Mouse (Mus musculus): ENCODE data around the gene F13b. TPM values are rescaled to one million over a fixed set of nuclear protein-coding genes. Genes with fewer than 3 reads are reported as not detected.
A peak's percentile ranks its signal among the peaks of the same experiment; 100 is the strongest.

The F13b gene
- total and polyA plus RNA-seq, 3 experiments = not detected

DNA sequence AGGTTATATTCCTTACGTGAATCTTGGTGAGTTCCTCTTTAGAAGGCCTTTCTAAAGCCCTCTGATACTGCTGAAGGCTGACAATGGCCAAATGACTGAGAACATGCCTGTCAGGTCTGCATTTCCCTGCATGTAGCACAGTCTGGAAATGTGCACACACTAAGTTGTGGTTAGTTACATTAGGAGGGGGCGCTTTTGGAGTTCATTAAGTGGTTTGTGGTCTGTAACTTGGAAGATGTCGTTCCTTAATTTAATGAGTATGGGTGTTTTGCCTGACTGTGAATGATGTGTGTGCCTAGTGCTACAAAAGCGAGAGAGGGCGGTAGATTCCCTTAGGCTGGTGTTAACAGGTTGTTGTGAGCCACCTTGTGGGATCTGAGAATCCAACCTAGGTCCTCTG lies 40.7 kb upstream of the F13b start:
- in situ Hi-C loops (cut with MboI; ENCODE audit: low pct_ligation_motif_present, low pct_unique_long_range_greater_than_20kb, low sequenced_read_pairs) (no loop called here), dilution Hi-C loops (cut with MboI; ENCODE audit: extremely low pct_ligation_motif_present, extremely low pct_unique_long_range_greater_than_20kb, low sequenced_read_pairs) (no loop called here)
- TF ChIP-seq RAD21 (IDR thresholded peaks at IDR 0.05; ENCODE audit: low read depth, low read length) = no peak
- TF ChIP-seq PAX5 (IDR thresholded peaks at IDR 0.05; ENCODE audit: low read length) = no peak
- no peak for TF ChIP-seq TBP (conservative IDR thresholded peaks at IDR 0.05; ENCODE audit: low read depth, low read length)
- no peak for TF ChIP-seq BHLHE40 (IDR thresholded peaks at IDR 0.05; ENCODE audit: low read depth, low read length)
- TF ChIP-seq RCOR1 (conservative IDR thresholded peaks at IDR 0.05; ENCODE audit: low read depth, low read length) = no peak
- TF ChIP-seq POLR2A (IDR thresholded peaks at IDR 0.05; ENCODE audit: low read depth, low read length) = no peak
- Histone ChIP-seq H3K9me3 (replicated peaks; ENCODE audit: low read length) (no peaks in the 10 kb centered on the region), H3K4me1 (ENCODE audit: control insufficient read depth in 1 of 2, insufficient read depth in 2 of 2) (peaks cover 4 to 33% of the 10 kb centered on the region in 2 experiments; a peak in 3 of 4 replicates), H3K27ac (ENCODE audit: insufficient read depth, low read depth) (no peak overlapping the region), H3K79me2 (replicated peaks; ENCODE audit: control insufficient read depth, extremely low read depth, insufficient read depth, poor library complexity, severe bottlenecking) (peaks cover 9% of the 10 kb centered on the region), H3K36me3 (replicated peaks in 1 of 2; ENCODE audit: control insufficient read depth in 1 of 2, insufficient read depth in 1 of 2, low read length in 1 of 2) (peaks cover 32 to 76% of the 10 kb centered on the region in 2 experiments), H3K27me3 (replicated peaks) (no peaks in the 10 kb centered on the region), H3K9ac (ENCODE audit: insufficient read depth, low read depth) (no peak overlapping the region), H3K4me2 (ENCODE audit: insufficient read depth, low read depth, poor library complexity, severe bottlenecking) (peak overlapping the region; percentile 13; the same call in 1 of the 2 replicates), H3K4me3 (replicated peaks in 1 of 3; ENCODE audit: low read depth in 2 of 3, low read length in 2 of 3, poor library complexity in 1 of 3) (no peak overlapping the region)
- no peak for DNase-seq (ENCODE audit: extremely low read depth)

DNA sequence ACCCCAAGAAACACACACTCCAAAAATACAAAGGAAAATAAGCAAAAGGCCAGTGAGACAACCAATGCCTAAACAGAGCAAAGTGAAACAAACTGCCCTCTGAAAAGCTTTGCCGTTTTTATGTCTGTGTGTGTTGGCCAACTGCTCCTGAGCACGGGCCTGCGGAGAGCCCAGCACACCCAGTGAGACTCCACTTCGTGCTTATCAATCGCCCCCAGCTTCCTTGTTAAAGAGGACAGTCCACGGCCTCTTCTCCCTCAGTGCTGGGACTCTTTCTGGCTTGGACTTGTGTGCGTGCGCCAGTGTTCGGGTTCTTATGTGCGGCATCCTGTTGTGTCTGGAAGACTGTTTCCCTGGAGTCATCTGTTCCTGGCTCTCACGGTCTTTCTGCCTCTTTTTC lies 35.6 kb upstream of the F13b start:
- dilution Hi-C loops (cut with MboI; ENCODE audit: extremely low pct_ligation_motif_present, extremely low pct_unique_long_range_greater_than_20kb, low sequenced_read_pairs) (no loop called here), in situ Hi-C loops (cut with MboI; ENCODE audit: low pct_ligation_motif_present, low pct_unique_long_range_greater_than_20kb, low sequenced_read_pairs) (no loop called here)
- Histone ChIP-seq H3K36me3 (replicated peaks in 1 of 2; ENCODE audit: control insufficient read depth in 1 of 2, insufficient read depth in 1 of 2, low read length in 1 of 2) (peaks cover 50 to 82% of the 10 kb centered on the region in 2 experiments), H3K4me3 (replicated peaks in 1 of 3; ENCODE audit: low read depth in 2 of 3, low read length in 2 of 3, poor library complexity in 1 of 3) (no peak overlapping the region), H3K79me2 (replicated peaks; ENCODE audit: control insufficient read depth, extremely low read depth, insufficient read depth, poor library complexity, severe bottlenecking) (no peaks in the 10 kb centered on the region), H3K27ac (ENCODE audit: insufficient read depth, low read depth) (no peak overlapping the region), H3K9ac (ENCODE audit: insufficient read depth, low read depth) (no peak overlapping the region), H3K9me3 (replicated peaks; ENCODE audit: low read length) (no peaks in the 10 kb centered on the region), H3K4me1 (ENCODE audit: control insufficient read depth in 1 of 2, insufficient read depth in 2 of 2) (peaks cover under 1 to 1% of the 10 kb centered on the region in 2 experiments; a peak in 2 of 4 replicates), H3K27me3 (replicated peaks) (no peaks in the 10 kb centered on the region), H3K4me2 (ENCODE audit: insufficient read depth, low read depth, poor library complexity, severe bottlenecking) (no peak overlapping the region)
- DNase-seq (ENCODE audit: extremely low read depth) = no peak
- no peak for TF ChIP-seq E2F4 (IDR thresholded peaks at IDR 0.05; ENCODE audit: insufficient replicate concordance, low read depth, low read length)
- no peak for TF ChIP-seq BHLHE40 (IDR thresholded peaks at IDR 0.05; ENCODE audit: low read depth, low read length)
- no peak for TF ChIP-seq CHD1 (IDR thresholded peaks at IDR 0.05; ENCODE audit: low read depth, low read length)
- TF ChIP-seq TCF12 (IDR thresholded peaks at IDR 0.05; ENCODE audit: low read depth, low read length) = no peak
- TF ChIP-seq SIN3A (IDR thresholded peaks at IDR 0.05; ENCODE audit: low read length) = no peak
- no peak for TF ChIP-seq GABPA (IDR thresholded peaks at IDR 0.05; ENCODE audit: insufficient replicate concordance, low read depth, low read length)
- TF ChIP-seq MEF2A (IDR thresholded peaks at IDR 0.05; ENCODE audit: borderline replicate concordance, low read depth, low read length) = no peak
- TF ChIP-seq MXI1 (IDR thresholded peaks at IDR 0.05; ENCODE audit: low read depth, low read length) = no peak
- TF ChIP-seq MYC (IDR thresholded peaks at IDR 0.05; ENCODE audit: low read depth, low read length) = no peak
- no peak for TF ChIP-seq ZC3H11A (IDR thresholded peaks at IDR 0.05; ENCODE audit: low read depth, low read length)
- TF ChIP-seq HCFC1 (IDR thresholded peaks at IDR 0.05; ENCODE audit: low read depth, low read length) = no peak
- no peak for TF ChIP-seq NRF1 (IDR thresholded peaks at IDR 0.05; ENCODE audit: low read depth, low read length)
- no peak for TF ChIP-seq CHD2 (IDR thresholded peaks at IDR 0.05; ENCODE audit: low read length)
- no peak for TF ChIP-seq ELF1 (IDR thresholded peaks at IDR 0.05; ENCODE audit: low read depth, low read length)
- no peak for TF ChIP-seq IRF4 (IDR thresholded peaks at IDR 0.05; ENCODE audit: low read depth, low read length)
- no peak for TF ChIP-seq CTCF (conservative IDR thresholded peaks at IDR 0.05 in 1 of 2, IDR thresholded peaks at IDR 0.05 in 1 of 2; ENCODE audit: low read depth in 2 of 2, low read length in 2 of 2)
- TF ChIP-seq EP300 (IDR thresholded peaks at IDR 0.05; ENCODE audit: low read length) = no peak
- no peak for TF ChIP-seq MAX (IDR thresholded peaks at IDR 0.05; ENCODE audit: low read length)
- TF ChIP-seq PAX5 (IDR thresholded peaks at IDR 0.05; ENCODE audit: low read length) = no peak
- no peak for TF ChIP-seq POLR2A (IDR thresholded peaks at IDR 0.05; ENCODE audit: low read depth, low read length)
